Mouse (Mus musculus) thymus, adult 2 months (tissue): Measurements from ENCODE around the gene Parp3. TPM values are rescaled to one million over a fixed set of nuclear protein-coding genes. Genes with fewer than 3 reads are reported as not detected.

Experiments
- DNase-seq: peaks from one replicate; pipeline ENCODE4 v3.0.0; 2021
- H3K27ac ChIP-seq: fragments of 200-500 bp; 2 replicates; pipeline ENCODE4 v1.5.1; 2012; ENCODE audit warnings: low read length, control low read depth; ENCODE audit not compliant: control insufficient read depth, insufficient read depth
- H3K27me3 ChIP-seq: fragments of 200-500 bp; 2 replicates; pipeline ENCODE4 v1.6.1; 2012; ENCODE audit warnings: mild to moderate bottlenecking, low read length, moderate library complexity, mixed read lengths; ENCODE audit not compliant: control insufficient read depth, insufficient read depth
- H3K36me3 ChIP-seq: fragments of 200-500 bp; 2 replicates; pipeline ENCODE4 v1.6.1; 2012; ENCODE audit warnings: mild to moderate bottlenecking, low read length, moderate library complexity; ENCODE audit not compliant: control insufficient read depth, insufficient read depth
- H3K4me1 ChIP-seq: fragments of 200-500 bp; replicated peaks from 2 replicates; pipeline ENCODE4 v1.6.1; 2012; ENCODE audit warnings: low read length; ENCODE audit not compliant: control insufficient read depth, insufficient read depth
- H3K4me3 ChIP-seq: fragments of 200-500 bp; 2 replicates; pipeline ENCODE4 v1.5.1; 2012; ENCODE audit warnings: mild to moderate bottlenecking, low read length, control low read depth, moderate library complexity; ENCODE audit not compliant: control insufficient read depth, insufficient read depth
- CTCF ChIP-seq: fragments of 200-500 bp; IDR thresholded peaks from 2 replicates; pipeline ENCODE4 v1.5.1; 2012; ENCODE audit warnings: mild to moderate bottlenecking, control low read depth, low read length, moderate library complexity, borderline replicate concordance; ENCODE audit not compliant: control insufficient read depth, poor library complexity, insufficient read depth; ENCODE audit errors: extremely low read depth
- POLR2A ChIP-seq: fragments of 200-500 bp; IDR thresholded peaks from 2 replicates; pipeline ENCODE4 v1.6.1; 2012; ENCODE audit warnings: mild to moderate bottlenecking, low read length, control low read depth, moderate library complexity; ENCODE audit not compliant: control insufficient read depth, poor library complexity, insufficient read depth; ENCODE audit errors: extremely low read depth
- WGBS: fragments of 180-500 bp; shearing (Covaris S2); methylation state at CpG from one replicate; pipeline ENCODE4 v1.1.7; 2018; 5-methylcytosine and 5-hydroxymethylcytosine counted together
- polyA plus RNA-seq: library from polyadenylated mRNA; depleted of rRNA; stranded (reverse); fragments of >200 nt; gene quantifications from 2 replicates; pipeline ENCODE4 v1.2.3, GENCODE M21; 2012

Gene Parp3
- polyA plus RNA-seq, 1 experiment, result 69.5 TPM

GRCm38 (mm10) chr9:106472321-106472720, 4.4 kb downstream of the Parp3 start:
- Histone ChIP-seq H3K27ac (no peak overlapping the region), H3K27me3 (no peaks in the 10 kb centered on the region), H3K36me3 (no peaks in the 10 kb centered on the region), H3K4me1 (peaks cover 26% of the 10 kb centered on the region), H3K4me3 (no peak overlapping the region)
- WGBS, result 95% methylated on average over 4 of the region's 4 CpGs
- no peak for DNase-seq
- no peak for TF ChIP-seq POLR2A
- TF ChIP-seq CTCF, result no peak

GRCm38 (mm10) chr9:106471892-106472291, 4.9 kb downstream of the Parp3 start:
- DNase-seq, result no peak
- Histone ChIP-seq H3K27me3 (no peaks in the 10 kb centered on the region), H3K27ac (no peak overlapping the region), H3K36me3 (no peaks in the 10 kb centered on the region), H3K4me3 (no peak overlapping the region), H3K4me1 (peaks cover 25% of the 10 kb centered on the region)
- WGBS, result 95% methylated on average over 5 of the region's 5 CpGs
- TF ChIP-seq POLR2A (no peak), CTCF (no peak)

- Histone ChIP-seq H3K4me3 (no peak overlapping the region), H3K27me3 (no peaks in the 10 kb centered on the region), H3K27ac (no peak overlapping the region), H3K36me3 (no peaks in the 10 kb centered on the region), H3K4me1 (peaks cover 20% of the 10 kb centered on the region)
- WGBS, result 95% methylated on average over 14 of the region's 14 CpGs
- TF ChIP-seq CTCF (no peak), POLR2A (no peak)
- no peak for DNase-seq
Measured at GRCm38 (mm10) chr9:106470991-106471750, 5.6 kb downstream of the Parp3 start.

GRCm38 (mm10) chr9:106469776-106470175, 7.0 kb downstream of the Parp3 start:
- Histone ChIP-seq H3K27me3 (peaks cover 5% of the 10 kb centered on the region; the same call in 1 of the 2 replicates), H3K4me3 (no peak overlapping the region), H3K4me1 (peaks cover 16% of the 10 kb centered on the region), H3K36me3 (no peaks in the 10 kb centered on the region), H3K27ac (no peak overlapping the region)
- no peak for TF ChIP-seq POLR2A
- no peak for DNase-seq
- WGBS, result 28% methylated on average over 9 of the region's 9 CpGs

GRCm38 (mm10) chr9:106469317-106469716, 7.4 kb downstream of the Parp3 start:
- Histone ChIP-seq H3K36me3 (no peaks in the 10 kb centered on the region), H3K4me3 (no peak overlapping the region), H3K4me1 (peaks cover 14% of the 10 kb centered on the region), H3K27ac (no peak overlapping the region), H3K27me3 (peaks cover 5% of the 10 kb centered on the region; the same call in 1 of the 2 replicates)
- TF ChIP-seq POLR2A, result no peak
- TF ChIP-seq CTCF, result no peak
- no peak for DNase-seq
- 39% methylated on average over 6 of the region's 6 CpGs for WGBS

GRCm38 (mm10) chr9:106467746-106468145, 9.0 kb downstream of the Parp3 start:
- peaks cover 14% of the 10 kb centered on the region for H3K4me1 ChIP-seq
- TF ChIP-seq CTCF (no peak), POLR2A (no peak)

GRCm38 (mm10) chr9:106466721-106467120, 10.0 kb downstream of the Parp3 start:
- H3K36me3 ChIP-seq, result no peaks in the 10 kb centered on the region
- H3K4me3 ChIP-seq, result no peak overlapping the region
- peaks cover 9% of the 10 kb centered on the region; the same call in 1 of the 2 replicates for H3K27me3 ChIP-seq
- H3K4me1 ChIP-seq, result peaks cover 14% of the 10 kb centered on the region
- WGBS, result 94% methylated on average over 6 of the region's 6 CpGs
- DNase-seq, result no peak
- TF ChIP-seq POLR2A, result no peak
- TF ChIP-seq CTCF, result no peak
- H3K27ac ChIP-seq, result no peak overlapping the region

More at GRCm38 (mm10) chr9:106467746-106468145, 9.0 kb downstream of the Parp3 start:
- Histone ChIP-seq H3K36me3 (no peaks in the 10 kb centered on the region), H3K4me3 (no peak overlapping the region), H3K27ac (no peak overlapping the region), H3K27me3 (peaks cover 9% of the 10 kb centered on the region; the same call in 1 of the 2 replicates)
- WGBS, result 95% methylated on average over 7 of the region's 7 CpGs
- DNase-seq, result no peak
